Mouse (Mus musculus): ENCODE results near the gene Ccdc62. TPM values are rescaled to one million over a fixed set of nuclear protein-coding genes. Genes with fewer than 3 reads are reported as not detected.

Gene Ccdc62
- total RNA-seq, 2 experiments from 2014 or later = 1.2 TPM

- DNase-seq = no peak
- intact Hi-C loops (cut with DNase I; ENCODE audit: low total_unique reads) = no loop called here
Measured at GRCm38 (mm10) chr5:123995388-123995787, 64.9 kb downstream of the Ccdc62 start.

DNA sequence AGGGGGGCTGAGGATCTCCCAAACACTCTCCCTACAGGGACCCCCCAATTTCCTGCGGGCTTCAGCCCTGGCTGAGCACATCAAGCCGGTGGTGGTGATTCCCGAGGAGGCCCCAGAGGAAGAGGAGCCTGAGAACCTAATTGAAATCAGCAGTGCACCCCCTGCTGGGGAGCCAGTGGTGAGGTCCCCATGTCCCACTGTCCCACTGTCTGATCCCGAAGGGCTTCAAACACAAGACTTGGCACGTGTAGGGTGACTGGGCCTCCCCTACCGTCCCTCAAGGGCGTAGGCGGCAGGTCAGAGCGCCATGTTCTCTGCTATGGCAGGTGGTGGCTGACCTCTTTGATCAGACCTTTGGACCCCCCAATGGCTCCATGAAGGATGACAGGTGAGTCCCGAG, 65.7 kb downstream of the Ccdc62 start:
- peak; percentile 54 for DNase-seq
- intact Hi-C loops (cut with DNase I; ENCODE audit: low total_unique reads) = no loop called here

DNA sequence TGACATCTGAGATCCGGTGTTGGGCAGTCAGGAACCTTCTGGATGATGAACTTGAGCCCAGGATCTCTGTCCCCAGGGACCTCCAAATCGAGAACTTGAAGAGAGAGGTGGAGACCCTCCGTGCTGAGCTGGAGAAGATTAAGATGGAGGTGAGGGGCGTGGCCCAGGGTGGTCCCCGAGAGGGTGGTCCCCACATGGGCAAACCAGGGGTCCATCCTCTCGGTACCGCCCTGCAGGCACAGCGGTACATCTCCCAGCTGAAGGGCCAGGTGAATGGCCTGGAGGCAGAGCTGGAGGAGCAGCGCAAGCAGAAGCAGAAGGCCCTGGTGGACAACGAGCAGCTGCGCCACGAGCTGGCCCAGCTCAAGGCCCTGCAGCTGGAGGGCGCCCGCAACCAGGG, 66.2 kb downstream of the Ccdc62 start:
- intact Hi-C loops (cut with DNase I; ENCODE audit: low total_unique reads) = no loop called here
- no peak for DNase-seq

- DNase-seq = peak; percentile 44
- intact Hi-C loops (cut with DNase I; ENCODE audit: low total_unique reads) = no loop called here
Measured at GRCm38 (mm10) chr5:123997211-123997751, 66.8 kb downstream of the Ccdc62 start.

DNA sequence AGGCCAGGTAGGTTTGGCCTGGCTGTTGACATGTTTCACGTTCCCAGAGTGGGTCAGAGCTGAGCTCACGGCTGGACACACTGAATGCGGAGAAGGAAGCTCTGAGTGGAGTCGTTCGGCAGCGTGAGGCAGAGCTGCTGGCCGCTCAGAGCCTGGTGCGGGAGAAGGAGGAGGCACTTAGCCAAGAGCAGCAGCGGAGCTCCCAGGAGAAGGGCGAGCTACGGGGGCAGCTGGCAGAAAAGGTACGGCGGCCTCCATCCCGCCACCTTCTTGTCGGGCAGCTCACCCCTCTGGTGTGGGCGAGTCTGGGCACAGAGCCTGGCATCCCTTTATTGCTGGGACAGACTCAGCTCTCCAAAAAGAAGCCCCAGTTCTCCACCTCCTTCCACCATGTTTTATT, 67.3 kb downstream of the Ccdc62 start:
- DNase-seq = no peak

GRCm38 (mm10) chr5:123998370-123998769, 67.9 kb downstream of the Ccdc62 start:
- DNase-seq = no peak
- intact Hi-C loops (cut with DNase I; ENCODE audit: low total_unique reads) = no loop called here

More for the DNA sequence above, 67.3 kb downstream of the Ccdc62 start:
- intact Hi-C loops (cut with DNase I; ENCODE audit: low total_unique reads) = no loop called here

DNA sequence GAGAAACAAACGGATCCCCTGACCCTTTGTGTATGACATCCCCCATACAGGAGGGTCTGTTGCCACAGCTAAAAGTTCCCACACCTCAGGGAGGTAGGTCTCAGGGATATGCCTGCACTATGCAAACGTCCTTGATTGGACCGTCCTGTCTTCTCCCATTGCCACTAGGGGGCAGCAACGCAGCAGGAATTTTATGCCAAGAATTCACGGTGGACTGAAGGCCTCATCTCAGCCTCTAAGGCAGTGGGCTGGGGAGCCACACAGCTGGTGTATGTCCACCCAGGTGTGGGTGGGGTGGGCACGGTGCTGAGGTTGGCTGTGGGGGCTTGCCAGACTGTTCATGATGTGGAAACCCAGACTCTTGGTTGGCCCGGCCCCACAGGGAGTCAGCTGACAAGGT, 70.3 kb downstream of the Ccdc62 start:
- DNase-seq = peak; percentile 82
- intact Hi-C loops (cut with DNase I; ENCODE audit: low total_unique reads) = no loop called here

GRCm38 (mm10) chr5:124001274-124001673, 70.8 kb downstream of the Ccdc62 start:
- intact Hi-C loops (cut with DNase I; ENCODE audit: low total_unique reads) = no loop called here
- no peak for DNase-seq

DNA sequence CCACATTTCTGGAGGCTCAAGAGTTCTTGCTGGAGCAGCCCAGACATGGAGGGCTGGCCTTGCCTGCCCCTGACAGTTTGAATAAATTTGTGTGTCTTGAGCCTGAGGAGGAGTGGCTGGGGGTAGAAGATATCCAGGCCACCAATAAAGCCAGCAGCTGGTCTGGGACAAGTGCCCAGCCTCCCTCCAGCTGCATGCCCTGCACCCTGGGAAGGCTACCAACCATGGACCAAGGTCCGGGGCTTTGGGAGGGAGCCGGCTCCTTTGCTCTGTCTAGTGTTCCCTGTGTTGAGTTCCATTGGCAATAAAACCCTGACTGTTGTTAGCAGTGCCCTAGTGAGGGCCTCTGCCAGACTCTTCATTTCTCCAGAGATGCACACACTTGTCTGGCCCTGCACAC, 72.4 kb downstream of the Ccdc62 start:
- intact Hi-C loops (cut with DNase I; ENCODE audit: low total_unique reads) = loop anchor here (2.0 kb wide), 1 partner anchor 82 kb away; no protein-coding TSS in a partner anchor
- DNase-seq = peak; percentile 76

GRCm38 (mm10) chr5:124003375-124003774, 72.9 kb downstream of the Ccdc62 start:
- intact Hi-C loops (cut with DNase I; ENCODE audit: low total_unique reads) = loop anchor here (2.0 kb wide), 1 partner anchor 81 kb away; no protein-coding TSS in a partner anchor
- DNase-seq = no peak

- DNase-seq = no peak
- intact Hi-C loops (cut with DNase I; ENCODE audit: low total_unique reads) = no loop called here
Measured at GRCm38 (mm10) chr5:124004356-124005150, 74.1 kb downstream of the Ccdc62 start.

- intact Hi-C loops (cut with DNase I; ENCODE audit: low total_unique reads) = no loop called here
- DNase-seq = no peak
Measured at GRCm38 (mm10) chr5:124005151-124005500, 74.6 kb downstream of the Ccdc62 start.

- intact Hi-C loops (cut with DNase I; ENCODE audit: low total_unique reads) = no loop called here
- no peak for DNase-seq
Measured at GRCm38 (mm10) chr5:124005591-124005990, 75.1 kb downstream of the Ccdc62 start.

DNA sequence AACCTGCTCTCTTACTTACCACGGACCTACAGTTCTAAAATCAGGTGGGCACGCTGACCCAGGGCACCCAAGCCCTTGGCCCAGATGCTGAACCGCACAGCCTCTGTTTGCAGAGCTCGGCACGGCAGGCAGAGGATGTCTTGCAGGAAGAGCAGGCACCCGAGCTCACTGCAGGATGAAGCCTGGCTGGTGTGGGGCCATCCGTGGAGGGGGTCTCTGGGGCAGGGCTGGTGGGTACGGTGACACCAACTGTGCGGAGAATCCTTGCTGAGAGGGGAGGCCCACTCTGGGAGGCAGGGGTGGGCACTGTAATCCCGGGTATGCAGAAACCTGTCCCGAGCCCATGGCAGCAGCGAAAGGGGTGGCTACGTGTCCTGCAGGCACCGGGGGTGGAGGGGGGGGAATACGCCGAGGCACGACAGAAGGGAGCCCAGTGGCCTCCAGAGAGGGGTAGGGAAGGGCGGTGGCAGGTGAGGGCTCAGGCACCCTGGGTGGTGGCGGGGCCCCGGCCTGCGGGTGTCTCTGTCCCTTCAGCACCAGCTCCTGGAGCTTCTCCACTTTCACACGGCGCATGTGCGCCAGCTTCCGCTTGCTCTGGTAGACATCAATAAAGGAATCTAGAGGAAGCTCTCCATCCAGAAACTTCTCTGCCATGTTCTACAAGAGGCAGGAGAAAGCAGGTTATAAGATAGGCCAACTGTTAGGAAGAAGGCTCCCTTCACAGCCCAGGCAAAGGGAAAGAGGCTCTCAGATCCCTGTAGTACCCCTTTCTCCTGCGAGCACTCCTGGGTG, 75.8 kb downstream of the Ccdc62 start:
- intact Hi-C loops (cut with DNase I; ENCODE audit: low total_unique reads) = no loop called here
- DNase-seq = no peak

DNA sequence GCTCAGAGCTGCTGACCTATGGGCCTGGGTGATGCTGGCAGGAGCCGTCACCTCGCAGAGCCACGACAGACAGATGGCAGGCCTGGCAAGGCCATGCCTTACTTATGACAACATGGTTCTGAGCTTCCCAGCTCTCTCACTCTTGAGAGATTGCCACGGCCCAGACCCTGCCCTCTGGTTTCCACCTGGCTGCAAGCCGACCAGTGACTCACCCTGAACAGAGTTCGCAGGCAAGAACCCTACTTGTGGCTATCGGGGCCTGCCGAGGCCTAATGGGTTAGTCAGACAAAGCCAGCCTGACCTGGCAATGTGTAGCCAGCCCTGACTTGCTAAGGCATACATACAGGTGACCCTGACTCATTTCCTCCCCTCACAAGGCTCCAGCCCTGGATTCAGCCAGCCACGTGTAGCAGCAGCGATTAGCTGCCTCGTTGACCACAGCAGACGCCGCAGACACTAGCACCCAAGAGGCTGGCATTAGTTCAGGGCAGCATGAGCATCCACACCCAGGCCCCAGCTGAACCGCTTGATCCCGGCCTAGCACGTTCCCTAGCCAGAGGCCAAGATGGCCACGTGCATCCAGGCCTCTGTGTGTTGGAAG, 76.5 kb downstream of the Ccdc62 start:
- no peak for DNase-seq
- intact Hi-C loops (cut with DNase I; ENCODE audit: low total_unique reads) = no loop called here

- DNase-seq = no peak
- intact Hi-C loops (cut with DNase I; ENCODE audit: low total_unique reads) = loop anchor here (5.0 kb wide), 1 partner anchor 37 kb away; no protein-coding TSS in a partner anchor
Measured at GRCm38 (mm10) chr5:124010077-124010476, 79.6 kb downstream of the Ccdc62 start.

DNA sequence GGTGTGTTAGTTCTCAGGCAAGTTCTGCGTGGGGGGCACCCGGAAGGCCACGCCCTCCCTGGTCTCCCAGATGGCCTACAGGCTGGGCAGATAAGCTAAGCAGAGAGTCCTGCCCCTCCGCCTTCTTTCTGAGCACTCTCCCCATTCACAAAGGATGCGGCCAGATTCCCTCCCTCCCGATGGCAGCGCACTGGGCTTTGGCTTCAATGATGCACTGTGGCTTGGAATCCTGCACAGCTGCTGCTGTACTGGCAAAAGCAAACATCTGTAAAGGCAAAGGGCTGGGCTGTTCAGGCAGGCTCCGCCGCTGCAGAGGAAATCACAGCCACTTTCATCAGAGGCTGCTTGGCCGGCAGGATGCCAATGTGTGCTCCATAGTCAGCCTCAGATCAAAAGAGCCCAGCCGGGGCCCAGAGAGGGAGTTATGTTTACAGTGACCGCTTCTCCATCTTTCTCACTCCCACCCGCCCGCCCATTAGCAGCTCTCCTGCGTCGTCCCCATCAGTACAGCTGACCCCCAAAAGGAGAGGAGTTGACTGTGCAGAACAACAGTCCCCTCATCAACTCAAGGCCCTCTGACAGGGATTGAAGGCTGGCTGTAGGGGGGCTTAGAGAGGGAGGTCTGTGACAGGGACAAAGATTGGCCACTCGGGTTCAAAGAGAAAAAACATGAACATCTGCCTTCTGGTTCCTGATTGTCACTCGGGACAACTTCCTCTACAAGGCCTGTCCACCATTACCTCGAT, 80.6 kb downstream of the Ccdc62 start:
- intact Hi-C loops (cut with DNase I; ENCODE audit: low total_unique reads) = loop anchor here (5.0 kb wide), 1 partner anchor 36 kb away; no protein-coding TSS in a partner anchor
- DNase-seq = peak; percentile 75

DNA sequence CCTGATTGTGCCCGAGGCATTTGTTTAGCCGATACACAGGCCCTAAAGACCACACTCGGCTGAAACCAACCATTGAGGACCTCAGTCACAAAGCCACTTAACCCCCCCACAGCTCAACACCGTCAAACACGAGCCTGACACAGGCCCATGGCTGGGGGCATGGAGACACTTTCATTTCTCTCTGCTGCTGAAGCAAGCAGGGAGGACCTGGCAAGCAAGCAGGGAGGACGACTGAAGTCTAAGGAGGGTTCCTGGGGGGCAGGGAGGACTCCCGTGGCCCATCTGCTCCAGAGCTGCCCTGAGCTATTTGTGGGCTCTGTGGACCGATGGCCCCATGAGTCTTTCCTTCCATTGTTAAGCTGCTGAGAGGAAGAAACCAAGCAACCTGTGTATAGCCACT, 81.4 kb downstream of the Ccdc62 start:
- intact Hi-C loops (cut with DNase I; ENCODE audit: low total_unique reads) = loop anchor here (5.0 kb wide), 1 partner anchor 35 kb away; no protein-coding TSS in a partner anchor
- DNase-seq = no peak

GRCm38 (mm10) chr5:124012885-124013284, 82.4 kb downstream of the Ccdc62 start:
- intact Hi-C loops (cut with DNase I; ENCODE audit: low total_unique reads) = loop anchor here (5.0 kb wide), 1 partner anchor 34 kb away; no protein-coding TSS in a partner anchor
- DNase-seq = no peak
